Mouse (Mus musculus): ENCODE measurements around the gene Sept8. TPM values are rescaled to one million over a fixed set of nuclear protein-coding genes. Genes with fewer than 3 reads are reported as not detected.

Gene Sept8
- 1.2 TPM for polyA plus RNA-seq (2017; shearing (Covaris generic))

DNA sequence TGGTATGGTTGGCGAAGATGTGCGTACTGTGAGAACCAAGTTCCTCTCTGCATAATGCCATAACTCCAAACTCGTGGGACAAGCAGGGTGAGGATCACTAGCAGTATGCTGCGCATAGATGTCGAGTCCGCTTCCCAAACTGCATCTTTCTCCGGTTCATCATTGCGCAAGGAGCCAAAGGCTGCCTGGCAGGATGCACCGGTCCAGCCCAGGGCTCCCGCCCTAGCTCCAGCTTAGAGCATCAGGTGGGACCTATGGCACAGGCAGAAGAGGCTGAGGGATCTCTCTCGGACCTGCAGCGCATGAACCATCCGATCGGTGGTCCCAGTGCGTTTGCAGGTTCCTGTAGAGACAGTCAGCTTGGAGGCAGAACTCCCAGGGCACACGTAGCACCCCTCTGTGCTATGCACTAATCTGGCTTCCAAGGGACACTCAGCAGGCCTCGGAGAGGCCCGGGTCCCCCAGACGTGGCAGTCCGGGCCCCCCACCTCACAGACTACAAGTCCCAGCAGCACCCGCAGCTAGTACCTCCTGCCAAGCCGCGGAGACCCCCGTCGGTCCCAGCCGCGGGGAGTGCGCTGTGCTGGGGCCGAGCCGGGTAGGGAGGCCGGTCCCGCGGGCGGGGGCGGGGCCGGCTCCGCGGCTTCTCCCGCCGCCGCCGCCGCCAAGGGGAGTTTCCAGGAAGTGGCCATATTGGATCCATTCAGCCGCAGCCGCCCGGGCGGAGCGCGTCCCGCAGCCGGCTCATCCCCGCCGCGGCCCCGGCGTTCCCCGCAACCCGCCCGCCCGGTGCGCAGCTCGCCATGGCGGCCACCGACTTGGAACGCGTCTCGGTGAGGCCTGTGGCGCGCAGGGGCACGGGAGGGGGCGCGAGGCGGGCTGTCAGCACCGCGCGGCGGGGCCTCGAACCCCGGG lies at the start of gene Sept8:
Gene Sept8 (plus strand): TSS at position 51 of the 915 bp plus-strand sequence.

DNA sequence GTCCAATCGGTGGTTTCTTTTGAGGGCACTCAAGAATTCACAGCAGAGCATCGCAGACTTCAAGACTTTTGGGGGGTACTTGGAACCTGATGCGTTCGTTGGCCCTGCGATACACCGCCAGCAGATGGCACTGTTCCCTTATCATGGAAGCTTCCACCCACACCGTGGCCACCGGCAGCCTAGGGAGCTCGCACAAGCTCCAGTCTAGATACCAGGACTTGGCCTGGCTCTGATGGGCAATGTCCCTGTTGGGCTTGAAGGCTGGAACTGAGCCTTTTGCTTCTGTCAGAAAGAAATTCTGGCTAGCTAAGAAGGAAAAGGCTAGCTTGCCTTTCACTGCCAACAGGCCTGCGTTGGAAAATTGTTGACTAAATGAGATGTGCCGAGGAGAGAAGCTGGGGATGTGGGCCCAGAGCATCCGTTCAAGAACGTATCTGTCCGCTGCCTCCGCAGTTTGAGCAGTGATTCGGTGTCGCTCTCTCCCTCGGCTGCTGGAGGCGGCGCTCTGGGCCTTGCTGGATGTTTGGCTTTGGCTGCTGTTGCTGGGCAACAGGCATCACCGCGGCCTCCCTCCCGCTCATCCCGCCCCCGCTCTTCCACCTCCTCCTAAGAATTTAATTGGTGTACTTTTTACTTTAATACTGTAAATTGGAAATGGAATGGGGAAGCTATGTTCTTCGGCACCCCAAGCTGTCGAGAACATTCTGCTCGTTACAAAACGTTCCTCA lies 48.9 kb upstream of the Sept8 start, which contains the start of gene Gm9837:
Gene Gm9837 (minus strand): TSS at position 512 of the 728 bp plus-strand sequence.

GRCm38 (mm10) chr11:53479783-53480301 lies 39.2 kb upstream of the Sept8 start, which contains the start of the genes Gm9945 and Sowaha:
Gene Gm9945, plus strand, starts transcription at chr11:53480166.
Gene Sowaha, minus strand, starts transcription at chr11:53480274.

DNA sequence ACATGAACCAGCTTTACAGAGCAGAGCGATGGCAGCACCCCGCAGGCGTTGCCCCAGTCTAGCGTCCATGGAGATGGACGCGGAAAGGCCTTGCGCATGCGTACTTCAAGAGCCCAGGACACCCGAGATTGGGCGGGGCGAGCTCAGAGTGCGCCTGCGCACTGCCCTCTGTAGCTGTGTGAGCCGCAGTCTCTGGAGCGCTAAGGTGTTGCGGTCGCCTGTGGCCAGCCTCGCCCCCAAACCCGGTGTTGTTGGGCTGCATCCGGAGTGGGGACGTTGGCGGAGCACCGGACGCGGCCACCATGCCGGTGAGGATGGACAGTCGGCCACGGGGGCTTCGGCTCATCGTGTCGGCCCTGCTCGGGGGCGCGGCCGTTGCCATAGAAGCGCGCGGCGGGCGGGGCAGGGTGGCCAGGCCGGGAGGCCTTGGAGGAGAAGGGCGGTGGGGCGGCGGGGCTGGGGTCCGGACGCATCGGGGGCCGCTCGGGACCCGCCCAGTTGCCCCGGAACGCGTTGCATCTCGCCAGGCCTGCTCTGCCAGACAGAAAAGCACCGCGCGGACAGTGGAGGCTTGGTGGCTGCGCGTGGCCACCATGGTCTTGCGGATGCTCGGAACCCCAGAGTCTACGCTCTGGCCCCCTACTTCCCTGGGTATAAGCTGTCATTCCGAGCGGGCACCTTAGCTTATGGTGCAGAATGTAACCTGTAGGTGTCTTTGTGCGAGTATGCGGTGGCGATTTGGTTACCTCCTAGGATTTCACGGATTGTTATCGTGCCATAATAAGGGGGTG lies 48.4 kb downstream of the Sept8 start, which contains the start of gene Kif3a:
Gene Kif3a (plus strand): TSS at position 156 of the 791 bp plus-strand sequence.

Other genes starting within 250 kb of the Sept8 start
- 185 TPM for gene Hspa4, start 218.8 kb upstream of the Sept8 start, polyA plus RNA-seq (2017; shearing (Covaris generic))
- gene Zcchc10, start 194.6 kb upstream of the Sept8 start, polyA plus RNA-seq (2017; shearing (Covaris generic)) = 32.1 TPM
- gene Aff4, start 168.4 kb upstream of the Sept8 start, polyA plus RNA-seq (2017; shearing (Covaris generic)) = 588 TPM
- not detected for gene Leap2, start 96.1 kb upstream of the Sept8 start, polyA plus RNA-seq (2017; shearing (Covaris generic))
- gene Uqcrq, start 88.4 kb upstream of the Sept8 start, polyA plus RNA-seq (2017; shearing (Covaris generic)) = 222 TPM
- 0.27 TPM for gene Gdf9, start 88.2 kb upstream of the Sept8 start, polyA plus RNA-seq (2017; shearing (Covaris generic))
- gene Gm10447, start 62.1 kb upstream of the Sept8 start, polyA plus RNA-seq (2017; shearing (Covaris generic)) = not detected
- gene Shroom1, start 62.1 kb upstream of the Sept8 start, polyA plus RNA-seq (2017; shearing (Covaris generic)) = not detected
- gene Gm9837, start 48.8 kb upstream of the Sept8 start, polyA plus RNA-seq (2017; shearing (Covaris generic)) = not detected
- gene Gm9945, start 39.1 kb upstream of the Sept8 start, polyA plus RNA-seq (2017; shearing (Covaris generic)) = not detected
- gene Sowaha, start 39.0 kb upstream of the Sept8 start, polyA plus RNA-seq (2017; shearing (Covaris generic)) = not detected
- gene Kif3a, start 48.1 kb downstream of the Sept8 start, polyA plus RNA-seq (2017; shearing (Covaris generic)) = 8.3 TPM
- gene Il4, start 99.4 kb downstream of the Sept8 start, polyA plus RNA-seq (2017; shearing (Covaris generic)) = not detected
- gene Il13, start 115.4 kb downstream of the Sept8 start, polyA plus RNA-seq (2017; shearing (Covaris generic)) = not detected
- gene Rad50, start 188.1 kb downstream of the Sept8 start, polyA plus RNA-seq (2017; shearing (Covaris generic)) = 29.6 TPM
- not detected for gene Il5, start 201.5 kb downstream of the Sept8 start, polyA plus RNA-seq (2017; shearing (Covaris generic))